Mouse (Mus musculus) liver, embryonic 11.5 days (tissue): ENCODE results near the gene Mrpl18. TPM values are rescaled to one million over a fixed set of nuclear protein-coding genes. Genes with fewer than 3 reads are reported as not detected.
"Not testable (repeated sequence)": the region's sequence is repeated elsewhere in the genome, so short reads cannot be mapped to it uniquely, and the experiment has no call there.

Experiments used
- ATAC-seq: fragments of 200-750 bp; cut with Nextera tagmentation; replicated peaks from 2 replicates; pipeline ENCODE4 v1.8.0; 2017; ENCODE audit warnings: moderate number of reproducible peaks, mild to moderate bottlenecking, moderate TSS enrichment, moderate library complexity; ENCODE audit not compliant: low FRiP score
- DNase-seq: peaks from one replicate; pipeline ENCODE4 v3.0.0-alpha.2; 2017; ENCODE audit warnings: low spot score
- H3K27ac ChIP-seq: fragments of 300-500 bp; sonication (generic); 2 replicates; pipeline ENCODE4 v1.5.1; 2014; ENCODE audit warnings: mild to moderate bottlenecking, low read depth, low read length, control low read depth
- H3K27me3 ChIP-seq: fragments of 300-500 bp; sonication (generic); replicated peaks from 2 replicates; pipeline ENCODE4 v1.6.1; 2014; ENCODE audit warnings: low read length, mixed read lengths; ENCODE audit not compliant: control insufficient read depth, insufficient read depth
- H3K36me3 ChIP-seq: fragments of 300-500 bp; sonication (generic); 2 replicates; pipeline ENCODE4 v1.6.1; 2014; ENCODE audit warnings: mild to moderate bottlenecking, low read length, moderate library complexity, mixed read lengths; ENCODE audit not compliant: control insufficient read depth, insufficient read depth
- H3K4me1 ChIP-seq: fragments of 300-500 bp; sonication (generic); replicated peaks from 2 replicates; pipeline ENCODE4 v1.6.1; 2014; ENCODE audit warnings: low read length, mixed read lengths; ENCODE audit not compliant: control insufficient read depth, insufficient read depth
- H3K4me2 ChIP-seq: fragments of 300-500 bp; sonication (generic); 2 replicates; pipeline ENCODE4 v1.6.1; 2014; ENCODE audit warnings: mild to moderate bottlenecking, control low read depth, moderate library complexity
- H3K4me3 ChIP-seq: fragments of 300-500 bp; sonication (generic); 2 replicates; pipeline ENCODE4 v1.5.1; 2014; ENCODE audit warnings: low read depth, low read length, control low read depth
- H3K9ac ChIP-seq: fragments of 300-500 bp; sonication (generic); 2 replicates; pipeline ENCODE4 v1.6.1; 2014; ENCODE audit warnings: low read depth, low read length, control low read depth
- H3K9me3 ChIP-seq: fragments of 300-500 bp; sonication (generic); 2 replicates; pipeline ENCODE4 v1.6.1; 2016; ENCODE audit warnings: low read length, inconsistent platforms, mixed read lengths; ENCODE audit not compliant: control insufficient read depth
- WGBS: fragments of 180-500 bp; shearing (Covaris S2); extraction: QIAGEN DNeasy Blood & Tissue Kit; methylation state at CpG from one replicate; pipeline ENCODE4 v1.1.7; 2014; 5-methylcytosine and 5-hydroxymethylcytosine counted together
- polyA plus RNA-seq: library from polyadenylated mRNA; unstranded; fragments of >200 nt; fragmentation: Nextera tagmentation; extraction: Ambion mirVana; gene quantifications from 2 replicates; pipeline ENCODE4 v1.2.1, GENCODE M21; 2014

The Mrpl18 gene
- polyA plus RNA-seq, 1 experiment from 2014 or later, result 256 TPM

DNA sequence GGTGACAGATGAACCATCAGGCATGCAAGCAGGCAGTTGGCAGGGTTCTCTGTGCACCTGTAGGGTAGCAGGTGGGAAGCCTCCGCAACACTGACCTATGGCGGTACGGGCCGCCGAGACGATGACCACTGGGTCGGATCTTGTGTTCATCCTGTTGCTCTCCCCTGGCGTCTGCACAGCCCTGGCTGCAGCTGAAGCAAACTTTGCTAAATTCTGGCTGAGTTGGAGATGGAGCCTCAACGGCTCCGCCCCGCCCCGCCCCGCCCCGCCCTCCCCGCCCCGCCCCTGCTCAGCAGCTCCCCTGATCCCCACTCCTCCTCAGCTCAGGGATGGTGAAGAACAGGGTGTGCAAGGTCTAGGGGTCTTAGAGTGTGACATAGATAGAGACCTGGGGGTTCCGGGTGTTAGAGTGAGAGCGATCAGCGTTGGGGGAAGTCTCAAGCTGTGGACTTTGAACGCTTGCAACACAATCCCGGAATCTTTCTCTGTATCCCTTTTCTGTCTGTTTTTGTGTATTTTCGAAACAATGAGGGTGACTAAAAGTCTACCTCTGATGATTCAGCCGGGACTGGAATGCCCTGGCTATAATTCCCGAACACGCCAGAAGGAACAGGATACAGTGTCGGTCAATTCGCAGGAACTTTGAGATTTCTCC is 24.1 kb upstream of the Mrpl18 start, which contains the start of gene Acat3:
Gene Acat3, minus strand, starts transcription at position 450 of the 655 bp plus-strand sequence.
- no peak for DNase-seq
- peak within 1 kb of the TSS; percentile 26 for H3K4me3 ChIP-seq
- H3K27me3 ChIP-seq, result no peaks in the 10 kb centered on the region
- no peaks in the 10 kb centered on the region for H3K9me3 ChIP-seq
- 12% methylated on average over 27 of the region's 27 CpGs for WGBS
- peaks cover 3% of the 10 kb centered on the region for H3K4me1 ChIP-seq
- H3K36me3 ChIP-seq, result peaks cover 9% of the 10 kb centered on the region; the same call in 1 of the 2 replicates
- H3K4me2 ChIP-seq, result peak within 1 kb of the TSS; percentile 61
- H3K27ac ChIP-seq, result no peak within 1 kb of the TSS
- no peak within 1 kb of the TSS for H3K9ac ChIP-seq
- peak; percentile 73 for ATAC-seq

- peak overlapping the region; percentile 26; the same call in 1 of the 2 replicates for H3K4me3 ChIP-seq
- peak overlapping the region; percentile 61 for H3K4me2 ChIP-seq
- not testable (repeated sequence) for H3K9me3 ChIP-seq, H3K4me1 ChIP-seq, H3K36me3 ChIP-seq, H3K9ac ChIP-seq, DNase-seq, H3K27ac ChIP-seq, H3K27me3 ChIP-seq
- WGBS, result 48% methylated on average over 2 of the region's 12 CpGs
- ATAC-seq, result peak; percentile 11; the same call in 1 of the 2 replicates
Observed at GRCm38 (mm10) chr17:12939377-12940148, 23.4 kb upstream of the Mrpl18 start.

- Histone ChIP-seq H3K4me1 (peaks cover 3% of the 10 kb centered on the region), H3K27me3 (no peaks in the 10 kb centered on the region), H3K27ac (no peak overlapping the region), H3K36me3 (peaks cover 1% of the 10 kb centered on the region; the same call in 1 of the 2 replicates), H3K9ac (no peak overlapping the region), H3K4me2 (no peak overlapping the region), H3K9me3 (no peaks in the 10 kb centered on the region), H3K4me3 (no peak overlapping the region)
- DNase-seq (no peak), ATAC-seq (no peak)
- 67% methylated on average over 2 of the region's 2 CpGs for WGBS
Observed at GRCm38 (mm10) chr17:12938077-12938476, 21.9 kb upstream of the Mrpl18 start.

DNA sequence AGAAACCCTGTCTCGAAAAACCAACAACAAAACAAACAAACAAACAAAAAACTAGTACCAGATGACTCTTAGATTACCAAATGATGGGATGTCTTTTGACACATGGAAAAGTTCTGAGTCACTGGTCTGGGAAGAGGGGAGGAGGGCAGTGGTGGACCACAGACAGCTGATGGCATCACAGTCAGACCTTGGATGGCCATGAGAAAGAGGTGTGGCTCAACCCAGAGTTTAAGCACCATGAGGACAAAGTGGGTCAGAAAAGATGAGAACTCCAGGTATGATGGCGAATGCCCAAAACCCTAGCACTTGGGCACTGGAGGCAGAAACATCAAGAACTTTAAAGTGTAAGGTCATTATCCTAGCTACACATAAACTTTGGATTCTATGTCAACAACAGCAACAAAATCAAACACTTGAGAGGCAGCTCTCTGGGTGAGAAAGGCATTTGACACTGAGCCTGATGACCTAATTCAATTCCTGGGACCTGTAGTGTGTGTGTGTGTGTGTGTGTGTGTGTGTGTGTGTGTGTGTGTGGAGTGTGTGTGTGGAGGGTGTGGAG is 21.3 kb upstream of the Mrpl18 start:
- DNase-seq, result no peak
- Histone ChIP-seq H3K36me3 (no peaks in the 10 kb centered on the region), H3K9me3 (no peaks in the 10 kb centered on the region), H3K9ac (no peak overlapping the region), H3K4me2 (no peak overlapping the region), H3K27me3 (no peaks in the 10 kb centered on the region), H3K27ac (no peak overlapping the region), H3K4me3 (no peak overlapping the region), H3K4me1 (peaks cover 3% of the 10 kb centered on the region)
- WGBS, result 78% methylated on average over 2 of the region's 2 CpGs
- no peak for ATAC-seq

DNA sequence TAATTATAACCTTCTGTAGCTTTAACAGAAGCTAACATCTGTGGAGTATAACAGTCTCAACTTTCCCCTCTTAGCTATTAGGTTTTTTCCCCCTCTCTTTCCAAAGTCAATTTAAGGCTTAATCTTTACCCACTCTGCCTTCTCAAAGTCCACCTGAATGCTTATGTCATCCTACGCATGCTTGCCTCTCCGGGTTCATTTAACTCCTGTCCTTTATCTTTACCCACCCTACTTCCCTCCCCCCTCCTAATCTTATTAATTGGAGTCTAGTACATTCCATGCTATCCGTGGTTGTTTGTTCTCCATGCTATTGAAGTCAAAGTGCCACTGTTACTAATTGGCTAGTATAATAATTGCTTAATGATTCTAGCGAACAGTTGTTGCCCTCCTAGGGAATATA is 19.6 kb upstream of the Mrpl18 start:
- H3K4me3 ChIP-seq, result no peak overlapping the region
- DNase-seq, result no peak
- ATAC-seq, result no peak
- WGBS, result 50% methylated on average over 4 of the region's 4 CpGs
- H3K4me1 ChIP-seq, result peaks cover 3% of the 10 kb centered on the region
- no peak overlapping the region for H3K27ac ChIP-seq
- no peaks in the 10 kb centered on the region for H3K36me3 ChIP-seq
- H3K4me2 ChIP-seq, result no peak overlapping the region
- no peak overlapping the region for H3K9ac ChIP-seq
- H3K27me3 ChIP-seq, result no peaks in the 10 kb centered on the region
- no peaks in the 10 kb centered on the region for H3K9me3 ChIP-seq

- not testable (repeated sequence) for H3K4me2 ChIP-seq, H3K27me3 ChIP-seq, H3K9ac ChIP-seq, ATAC-seq, H3K4me3 ChIP-seq, H3K4me1 ChIP-seq, H3K9me3 ChIP-seq, H3K27ac ChIP-seq, DNase-seq, H3K36me3 ChIP-seq
- 82% methylated on average over 5 of the region's 5 CpGs for WGBS
Observed at GRCm38 (mm10) chr17:12931576-12931975, 15.4 kb upstream of the Mrpl18 start.

DNA sequence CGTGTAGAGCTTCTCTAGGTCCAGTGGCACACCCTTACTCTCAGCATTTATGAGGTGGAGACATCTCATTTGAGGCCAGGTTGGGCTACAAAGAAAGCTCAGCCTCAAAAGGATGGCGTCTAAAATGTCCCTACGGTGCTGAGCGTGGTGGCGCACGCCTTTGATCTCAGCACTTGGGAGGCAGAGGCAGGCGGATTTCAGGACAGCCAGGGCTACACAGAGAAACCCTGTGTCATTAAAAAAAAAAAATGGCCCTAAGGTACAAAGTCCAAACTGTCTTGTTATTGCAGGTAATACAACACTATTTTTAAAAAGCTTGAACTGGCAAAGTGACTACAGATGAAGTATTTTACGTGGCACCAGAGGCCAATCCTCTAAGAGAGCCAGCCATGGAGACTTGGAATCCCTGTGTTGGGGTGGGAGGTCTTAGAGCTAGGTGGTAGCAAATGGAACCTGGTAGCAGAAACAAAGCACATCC is 9.6 kb upstream of the Mrpl18 start:
- DNase-seq (no peak), ATAC-seq (0 out of 2 replicates have a peak, but pooled peaks have one; percentile 8)
- WGBS, result 88% methylated on average over 8 of the region's 8 CpGs
- H3K9ac ChIP-seq, result no peak overlapping the region
- no peak overlapping the region for H3K4me2 ChIP-seq
- H3K4me1 ChIP-seq, result no peaks in the 10 kb centered on the region
- no peak overlapping the region for H3K27ac ChIP-seq
- no peak overlapping the region for H3K4me3 ChIP-seq
- H3K9me3 ChIP-seq, result no peaks in the 10 kb centered on the region
- no peaks in the 10 kb centered on the region for H3K27me3 ChIP-seq
- peaks cover 41% of the 10 kb centered on the region for H3K36me3 ChIP-seq

GRCm38 (mm10) chr17:12925001-12925400 is 8.9 kb upstream of the Mrpl18 start:
- H3K9ac ChIP-seq, result no peak overlapping the region
- no peaks in the 10 kb centered on the region for H3K4me1 ChIP-seq
- H3K27me3 ChIP-seq, result no peaks in the 10 kb centered on the region
- no peak overlapping the region for H3K4me2 ChIP-seq
- H3K36me3 ChIP-seq, result peaks cover 48% of the 10 kb centered on the region
- no peak overlapping the region for H3K4me3 ChIP-seq
- H3K9me3 ChIP-seq, result no peaks in the 10 kb centered on the region
- 90% methylated on average over 3 of the region's 3 CpGs for WGBS
- DNase-seq (no peak), ATAC-seq (peak; percentile 30; the same call in 1 of the 2 replicates)
- no peak overlapping the region for H3K27ac ChIP-seq
